Comparison of ENCODE assay signal across 23 mouse cellular contexts in genomic region chr3:138022003-138022402, GRCm38 (mm10). TPM values are rescaled to one million over a fixed set of nuclear protein-coding genes. Genes with fewer than 3 reads are reported as not detected.
"Had no signal": no experiment of that assay in that cellular context is flagged by ENCODE, and none has a peak within 500 bp of the region (broad histone marks: within the 10 kb centered on the region; RNA-seq: fewer than 3 reads in every experiment).

No protein-coding gene starts in this region.

- H3K36me3 ChIP-seq: limb, embryonic 10.5 days; limb, embryonic 13.5 days; midbrain, embryonic 12.5 days had no signal

- H3K27me3 ChIP-seq: limb, embryonic 13.5 days; megakaryocyte, embryonic 14.5 days; midbrain, embryonic 12.5 days had no signal

- H3K9me3 ChIP-seq: limb, embryonic 10.5 days had no signal

- ATAC-seq: liver, postnatal 0 days; lung, postnatal 0 days; midbrain, embryonic 16.5 days had no signal

- H3K9ac ChIP-seq: limb, embryonic 13.5 days; liver, embryonic 14.5 days; liver, postnatal 0 days; lung, embryonic 14.5 days; midbrain, embryonic 12.5 days had no signal

- H3K4me1 ChIP-seq: limb, embryonic 13.5 days; midbrain, embryonic 12.5 days had no signal

- DNase-seq: kidney, adult 18-20 months; kidney, adult 9 months; kidney, postnatal 14 days; kidney, postnatal 4 days; liver; liver, postnatal 0 days; lung, embryonic 14.5 days; thymus, adult 2 months; thymus, postnatal 14 days; thymus, postnatal 4 days had no signal

- H3K27ac ChIP-seq: limb, embryonic 10.5 days; limb, embryonic 13.5 days; liver, embryonic 14.5 days; macrophage; midbrain, embryonic 12.5 days had no signal

- H3K4me3 ChIP-seq: limb, embryonic 10.5 days; limb, embryonic 13.5 days; megakaryocyte, embryonic 14.5 days; midbrain, embryonic 12.5 days had no signal

RNA-seq across cellular contexts. Expression of gene 1110002E22Rik, which starts 42.8 kb away (rescaled TPM):
- polyA plus RNA-seq: macrophage had no signal

RNA-seq across cellular contexts. Expression of gene Gm5105, which starts 45.2 kb away (rescaled TPM):
- total RNA-seq: layer of hippocampus, adult 18-20 months; left cerebral cortex, postnatal 14 days had no signal
- polyA plus RNA-seq: limb, embryonic 10.5 days; liver, embryonic 14.5 days; liver, postnatal 0 days; lung, embryonic 14.5 days; macrophage; midbrain, embryonic 12.5 days; neural tube, embryonic 11.5 days; spleen, adult 2 months; testis, adult 2 months; thymus, adult 2 months had no signal
